Mouse (Mus musculus) forebrain, embryonic 12.5 days (tissue): ENCODE data around the gene Pomp. TPM values are rescaled to one million over a fixed set of nuclear protein-coding genes. Genes with fewer than 3 reads are reported as not detected.
A peak's percentile ranks its signal among the peaks of the same experiment; 100 is the strongest.
"Not testable (repeated sequence)": the region's sequence is repeated elsewhere in the genome, so short reads cannot be mapped to it uniquely, and the experiment has no call there.

Experiments
- ATAC-seq: fragments of 200-750 bp; cut with Nextera tagmentation; 2 replicates; pipeline ENCODE4 v1.8.0; 2017; ENCODE audit warnings: moderate TSS enrichment; ENCODE audit not compliant: low FRiP score
- H3K27ac ChIP-seq: fragments of 300-500 bp; sonication (generic); 2 replicates; pipeline ENCODE4 v1.5.1; 2016; ENCODE audit warnings: mild to moderate bottlenecking
- H3K27me3 ChIP-seq: fragments of 300-500 bp; sonication (generic); 2 replicates; pipeline ENCODE4 v1.6.1; 2016; ENCODE audit warnings: mild to moderate bottlenecking
- H3K36me3 ChIP-seq: fragments of 300-500 bp; sonication (generic); replicated peaks from 2 replicates; pipeline ENCODE4 v1.6.1; 2016; ENCODE audit warnings: mild to moderate bottlenecking
- H3K4me1 ChIP-seq: fragments of 300-500 bp; sonication (generic); 2 replicates; pipeline ENCODE4 v1.6.1; 2016
- H3K4me2 ChIP-seq: fragments of 300-500 bp; sonication (generic); 2 replicates; pipeline ENCODE4 v1.6.1; 2016; ENCODE audit warnings: mild to moderate bottlenecking, moderate library complexity
- H3K4me3 ChIP-seq: fragments of 300-500 bp; sonication (generic); replicated peaks from 2 replicates; pipeline ENCODE4 v1.5.1; 2016; ENCODE audit warnings: mild to moderate bottlenecking
- H3K9ac ChIP-seq: fragments of 300-500 bp; sonication (generic); 2 replicates; pipeline ENCODE4 v1.6.1; 2016; ENCODE audit warnings: mild to moderate bottlenecking
- H3K9me3 ChIP-seq: fragments of 300-500 bp; sonication (generic); 2 replicates; pipeline ENCODE4 v1.6.1; 2016
- WGBS: fragments of 180-500 bp; shearing (Covaris S2); methylation state at CpG from one replicate; pipeline ENCODE4 v1.1.7; 2016; 5-methylcytosine and 5-hydroxymethylcytosine counted together
- polyA plus RNA-seq: library from polyadenylated mRNA; unstranded; fragments of >200 nt; fragmentation: Nextera tagmentation; extraction: Ambion mirVana; gene quantifications from 2 replicates; pipeline ENCODE4 v1.2.1, GENCODE M21; 2016

The Pomp gene
- polyA plus RNA-seq, 1 experiment from 2014 or later, result 528 TPM

DNA sequence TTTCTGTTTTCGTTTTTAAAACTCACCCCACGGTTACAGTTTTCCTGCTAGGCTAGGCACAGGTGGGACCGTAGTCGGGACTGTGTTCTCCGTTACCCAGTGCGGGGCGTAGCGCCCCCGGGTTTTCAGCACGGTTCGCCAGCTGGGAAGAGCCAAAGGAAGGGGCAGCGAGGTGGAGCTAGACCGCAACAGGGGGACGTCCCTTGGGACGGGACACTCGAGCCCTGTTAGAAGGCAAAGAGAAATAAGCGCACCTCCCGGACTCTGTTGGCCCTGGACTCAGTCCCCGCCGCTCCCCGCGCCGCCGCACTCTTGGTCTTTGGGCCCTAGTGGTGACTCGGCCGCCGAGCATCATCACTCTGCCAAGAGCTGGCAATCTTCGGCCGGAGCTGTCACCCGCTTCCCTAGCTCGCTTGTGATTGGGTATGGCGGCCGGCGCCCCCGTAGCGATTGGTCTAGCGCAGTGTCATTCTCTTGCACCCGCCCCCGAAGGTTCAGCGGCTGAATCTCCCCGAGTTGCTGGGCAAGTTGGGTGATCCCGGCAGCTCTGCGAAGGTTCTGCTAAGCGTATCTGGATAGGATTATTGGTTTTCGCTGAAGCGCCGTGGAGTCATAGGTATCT lies 34.3 kb downstream of the Pomp start, which contains the start of gene Slc46a3:
Gene Slc46a3 (minus strand): TSS at position 361 of the 622 bp plus-strand sequence.
- H3K27ac ChIP-seq, result 0 out of 2 replicates have a peak within 1 kb of the TSS, but pooled peaks have one; percentile 19
- WGBS, result under 1% methylated on average over 47 of the region's 47 CpGs

DNA sequence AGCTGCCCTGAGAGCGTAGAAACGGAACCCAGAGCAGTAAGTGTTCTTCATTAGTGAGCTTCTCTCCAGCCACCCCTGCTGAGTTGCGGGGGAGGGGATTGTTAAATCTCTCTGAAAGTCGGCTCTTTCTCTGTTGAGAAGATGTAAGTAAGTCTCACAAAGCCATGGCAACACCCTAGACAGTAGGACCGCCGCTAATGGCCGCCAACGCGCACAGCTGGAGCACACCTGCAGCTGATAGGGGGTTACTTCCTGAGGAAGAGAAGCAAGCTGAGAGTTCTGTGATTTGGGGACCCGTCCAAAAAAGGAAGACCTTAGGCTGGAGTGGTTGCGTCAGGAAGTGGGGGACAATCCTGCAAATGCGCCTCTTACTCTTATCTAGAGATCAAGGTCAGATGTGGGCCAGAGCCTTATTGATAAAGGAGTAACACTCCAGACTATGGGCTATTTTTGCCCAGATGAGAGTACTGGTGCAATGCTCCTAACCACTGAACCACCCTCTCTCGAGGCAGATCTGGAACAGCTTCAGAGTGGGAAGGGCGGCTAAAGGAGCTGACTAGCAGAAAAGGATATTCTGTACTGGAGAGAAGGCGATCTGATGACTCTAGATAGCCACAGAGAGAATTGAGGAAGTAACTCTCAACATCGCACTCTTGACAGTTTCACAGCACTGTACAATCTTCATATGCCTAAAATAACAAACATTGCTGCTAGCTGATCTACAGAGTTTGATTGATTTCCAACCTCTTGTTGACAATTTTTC lies 35.4 kb downstream of the Pomp start:
- peak overlapping the region; percentile 90 for H3K4me2 ChIP-seq
- no peak for ATAC-seq
- H3K36me3 ChIP-seq, result no peaks in the 10 kb centered on the region
- H3K4me3 ChIP-seq, result peak overlapping the region; percentile 55
- no peaks in the 10 kb centered on the region for H3K9me3 ChIP-seq
- H3K27me3 ChIP-seq, result peaks cover 25% of the 10 kb centered on the region
- peaks cover 18% of the 10 kb centered on the region for H3K4me1 ChIP-seq
- WGBS, result 23% methylated on average over 16 of the region's 16 CpGs
- H3K9ac ChIP-seq, result no peak overlapping the region
- no peak overlapping the region for H3K27ac ChIP-seq

More for the DNA sequence above, 34.3 kb downstream of the Pomp start, which contains the start of gene Slc46a3:
- H3K4me2 ChIP-seq, result peak within 1 kb of the TSS; percentile 90
- ATAC-seq, result peak; percentile 100
- peak within 1 kb of the TSS; percentile 53 for H3K9ac ChIP-seq
- peak within 1 kb of the TSS; percentile 55 for H3K4me3 ChIP-seq
- H3K36me3 ChIP-seq, result no peaks in the 10 kb centered on the region
- H3K4me1 ChIP-seq, result peaks cover 18% of the 10 kb centered on the region
- H3K9me3 ChIP-seq, result no peaks in the 10 kb centered on the region
- H3K27me3 ChIP-seq, result peaks cover 25% of the 10 kb centered on the region

DNA sequence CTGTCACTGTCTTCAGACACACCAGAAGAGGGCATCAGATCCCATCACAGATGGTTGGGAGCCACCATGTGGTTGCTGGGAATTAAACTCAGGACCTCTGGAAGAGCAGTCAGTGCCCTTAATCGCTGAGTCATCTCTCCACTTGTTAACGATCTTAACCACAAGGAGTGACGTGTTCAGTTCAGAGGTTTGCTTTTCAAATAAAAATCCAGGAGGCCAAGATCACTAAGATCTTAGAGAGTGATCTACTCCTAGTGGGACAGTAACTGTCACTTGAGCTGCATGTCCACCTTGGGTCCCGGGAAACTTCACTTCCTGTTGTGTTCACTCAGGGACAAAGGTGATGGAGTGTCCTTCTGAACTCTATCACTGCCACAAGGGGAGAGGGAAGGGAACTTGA lies 36.2 kb downstream of the Pomp start:
- not testable (repeated sequence) for H3K4me2 ChIP-seq, H3K9ac ChIP-seq, H3K9me3 ChIP-seq, H3K4me3 ChIP-seq, ATAC-seq, H3K27ac ChIP-seq, H3K36me3 ChIP-seq
- Histone ChIP-seq H3K4me1 (peaks cover 18% of the 10 kb centered on the region), H3K27me3 (peaks cover 25% of the 10 kb centered on the region)
- 78% methylated on average over 4 of the region's 4 CpGs for WGBS

DNA sequence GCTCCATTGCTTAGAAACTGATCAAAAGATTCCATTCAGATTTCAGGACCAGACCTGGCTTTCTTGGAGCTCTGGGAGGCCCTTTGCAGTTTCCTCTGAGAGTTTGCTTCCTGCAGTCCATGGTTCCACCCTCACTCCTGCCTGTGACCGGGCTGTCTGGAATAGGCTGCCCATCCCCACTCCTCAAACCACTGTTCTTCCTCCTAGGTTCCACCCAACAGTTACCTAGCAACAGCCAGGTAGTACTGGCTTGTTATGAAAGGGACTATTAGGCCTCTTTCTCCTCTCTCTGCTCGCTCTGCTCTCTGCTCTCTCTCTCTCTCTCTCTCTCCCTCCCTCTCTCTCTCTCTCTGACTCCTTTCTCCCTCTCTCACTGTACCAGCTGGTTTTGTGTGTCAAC lies 38.0 kb downstream of the Pomp start:
- Histone ChIP-seq H3K4me3 (no peak overlapping the region), H3K4me1 (peaks cover 16% of the 10 kb centered on the region), H3K9ac (no peak overlapping the region), H3K9me3 (no peaks in the 10 kb centered on the region), H3K27ac (no peak overlapping the region), H3K4me2 (no peak overlapping the region), H3K27me3 (peaks cover 13% of the 10 kb centered on the region), H3K36me3 (no peaks in the 10 kb centered on the region)
- WGBS, result 74% methylated on average over 2 of the region's 2 CpGs
- ATAC-seq, result no peak

DNA sequence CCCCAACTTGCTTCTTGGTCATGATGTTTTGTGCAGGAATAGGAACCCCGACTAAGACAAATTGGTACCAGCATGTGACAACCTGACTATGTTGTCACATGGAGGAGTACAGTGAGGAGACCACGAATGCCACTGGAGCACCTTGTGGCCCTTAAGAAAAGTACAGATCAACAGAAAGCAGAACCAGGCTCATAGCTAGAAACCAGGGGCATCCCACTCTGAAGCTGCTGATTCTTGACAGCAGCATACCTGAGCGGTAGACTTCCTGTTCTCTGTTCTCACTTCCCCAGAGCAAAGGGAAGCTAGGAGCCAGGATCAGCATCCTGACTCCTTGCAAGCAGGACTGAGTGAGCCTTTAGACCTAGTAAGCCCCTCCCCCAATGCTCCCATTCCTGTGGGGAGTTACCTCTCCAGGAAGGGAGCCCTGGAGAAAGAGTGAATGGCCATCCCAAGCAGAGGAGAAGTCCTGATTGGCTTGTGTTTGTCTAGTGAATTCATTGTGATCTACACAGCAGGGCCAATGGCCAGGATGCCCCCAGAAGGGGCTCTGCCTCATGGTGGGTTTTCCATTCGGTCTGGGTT lies 38.8 kb downstream of the Pomp start:
- 64% methylated on average over 4 of the region's 4 CpGs for WGBS
- no peak overlapping the region for H3K9ac ChIP-seq

DNA sequence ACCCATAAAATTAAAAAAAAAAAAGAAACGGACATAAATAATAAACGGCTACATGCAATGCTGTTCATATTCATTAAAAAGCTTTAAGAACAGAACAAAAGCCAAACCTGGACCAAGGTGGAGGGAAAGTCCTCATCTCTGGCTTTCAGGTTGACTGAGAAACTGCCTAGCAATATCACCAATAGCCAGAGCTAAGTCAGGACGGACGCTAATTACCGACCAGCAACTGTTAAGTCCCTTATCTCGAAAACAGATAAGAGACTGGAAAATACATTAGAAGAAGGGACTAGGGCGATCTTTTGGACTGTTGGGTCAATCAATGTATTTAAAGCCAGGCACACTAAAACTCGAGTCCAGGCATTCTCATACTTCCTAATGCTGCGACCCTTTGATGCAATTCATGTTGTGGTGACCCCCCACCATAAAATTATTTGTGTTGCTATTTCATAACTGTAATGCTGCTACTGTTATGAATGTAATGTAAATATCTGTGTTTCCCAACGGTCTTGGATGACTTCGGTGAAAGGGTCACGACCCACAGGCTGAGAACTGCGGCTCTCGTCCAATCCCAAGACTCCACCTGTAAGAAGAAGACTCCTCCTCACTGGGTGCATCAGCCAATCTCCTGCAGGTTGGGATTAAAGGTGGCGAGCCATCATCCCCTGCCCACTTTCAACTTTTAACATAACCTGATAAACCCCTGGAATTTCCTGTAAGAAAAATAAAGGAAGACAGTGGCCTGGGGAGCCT lies 41.9 kb downstream of the Pomp start:
- H3K9me3 ChIP-seq, result no peaks in the 10 kb centered on the region
- H3K27me3 ChIP-seq, result no peaks in the 10 kb centered on the region
- no peak overlapping the region for H3K9ac ChIP-seq
- no peak overlapping the region for H3K4me2 ChIP-seq
- no peak overlapping the region for H3K4me3 ChIP-seq
- ATAC-seq, result no peak
- H3K4me1 ChIP-seq, result no peaks in the 10 kb centered on the region
- 92% methylated on average over 15 of the region's 15 CpGs for WGBS
- H3K36me3 ChIP-seq, result no peaks in the 10 kb centered on the region
- no peak overlapping the region for H3K27ac ChIP-seq

More for the DNA sequence above, 38.8 kb downstream of the Pomp start:
- no peak for ATAC-seq
- Histone ChIP-seq H3K27ac (no peak overlapping the region), H3K36me3 (no peaks in the 10 kb centered on the region), H3K9me3 (no peaks in the 10 kb centered on the region), H3K4me1 (peaks cover 8% of the 10 kb centered on the region), H3K27me3 (peaks cover 7% of the 10 kb centered on the region), H3K4me2 (no peak overlapping the region), H3K4me3 (no peak overlapping the region)

DNA sequence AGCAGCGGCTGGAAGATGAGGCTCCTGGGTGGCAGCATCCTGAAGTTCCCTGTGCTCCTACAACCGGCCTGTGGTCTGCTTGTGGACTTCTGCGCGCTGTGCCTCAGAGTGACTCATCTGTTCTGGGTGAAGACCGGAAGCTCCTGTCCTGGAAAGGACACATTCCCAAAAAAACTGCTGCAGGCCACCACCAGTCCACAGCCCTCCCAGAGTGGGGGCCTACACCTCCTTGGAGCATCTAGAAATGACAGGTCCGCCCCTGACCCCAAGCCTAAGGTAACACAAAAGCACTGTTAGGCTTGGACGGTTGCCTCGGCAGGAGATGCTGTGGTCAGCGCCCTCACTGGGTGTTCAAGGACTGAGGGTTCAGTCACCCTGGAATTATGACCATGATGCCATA lies 42.9 kb downstream of the Pomp start:
- no peak for ATAC-seq

DNA sequence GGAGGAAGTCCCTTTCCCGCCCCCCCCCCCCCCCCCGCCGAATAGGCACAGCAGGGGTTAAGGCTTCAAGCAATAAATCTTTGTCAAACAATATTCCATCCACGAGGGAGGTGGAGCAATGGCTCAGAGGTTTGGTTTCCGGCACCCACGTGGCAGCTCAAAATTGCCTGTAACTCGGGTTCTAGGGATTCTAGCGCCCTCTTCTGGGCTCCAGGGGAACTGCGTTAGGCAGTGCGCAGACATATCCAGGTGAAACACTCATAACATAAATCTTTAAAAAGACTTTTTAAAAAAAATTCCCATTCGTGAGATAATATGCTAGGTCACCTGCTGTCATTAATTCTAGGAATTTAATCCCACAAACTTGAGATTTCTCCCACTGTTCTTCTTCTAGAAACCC lies 46.9 kb downstream of the Pomp start:
- H3K36me3 ChIP-seq, result no peaks in the 10 kb centered on the region
- no peak overlapping the region for H3K27ac ChIP-seq
- no peak overlapping the region for H3K9ac ChIP-seq
- 0 out of 2 replicates have a peak, but pooled peaks cover 2% of the 10 kb centered on the region for H3K9me3 ChIP-seq
- H3K4me1 ChIP-seq, result no peaks in the 10 kb centered on the region
- WGBS, result 52% methylated on average over 10 of the region's 11 CpGs
- ATAC-seq, result no peak
- H3K4me3 ChIP-seq, result no peak overlapping the region
- H3K4me2 ChIP-seq, result no peak overlapping the region
- H3K27me3 ChIP-seq, result no peaks in the 10 kb centered on the region

More for the DNA sequence above, 42.9 kb downstream of the Pomp start:
- H3K9me3 ChIP-seq, result no peaks in the 10 kb centered on the region
- no peak overlapping the region for H3K4me2 ChIP-seq
- H3K9ac ChIP-seq, result no peak overlapping the region
- H3K4me1 ChIP-seq, result no peaks in the 10 kb centered on the region
- H3K4me3 ChIP-seq, result no peak overlapping the region
- WGBS, result 82% methylated on average over 9 of the region's 9 CpGs
- no peak overlapping the region for H3K27ac ChIP-seq
- H3K36me3 ChIP-seq, result no peaks in the 10 kb centered on the region
- H3K27me3 ChIP-seq, result no peaks in the 10 kb centered on the region

DNA sequence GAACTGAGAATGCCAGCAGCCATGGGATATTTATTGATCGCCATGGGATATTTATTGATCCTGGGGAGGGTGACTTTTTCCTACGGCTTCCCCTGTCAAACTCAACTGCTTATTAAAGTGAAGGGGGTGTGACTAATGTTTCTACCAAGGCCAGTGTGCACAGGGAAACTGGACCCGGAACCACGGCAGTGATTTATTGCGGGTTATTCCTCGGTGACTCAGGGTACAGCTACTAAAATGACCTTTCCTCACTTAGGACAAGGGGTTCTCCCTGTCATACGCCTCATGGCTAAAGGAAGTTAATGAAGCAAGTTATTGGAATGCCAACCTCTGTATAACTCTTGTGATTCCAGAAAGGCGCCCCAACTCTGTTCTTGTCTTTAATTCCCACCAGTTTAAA lies 47.6 kb downstream of the Pomp start:
- no peaks in the 10 kb centered on the region for H3K4me1 ChIP-seq
- no peak overlapping the region for H3K4me2 ChIP-seq
- H3K27ac ChIP-seq, result no peak overlapping the region
- no peak overlapping the region for H3K9ac ChIP-seq
- H3K4me3 ChIP-seq, result no peak overlapping the region
- no peaks in the 10 kb centered on the region for H3K27me3 ChIP-seq
- 0 out of 2 replicates have a peak, but pooled peaks cover 2% of the 10 kb centered on the region for H3K9me3 ChIP-seq
- WGBS, result 91% methylated on average over 8 of the region's 8 CpGs
- H3K36me3 ChIP-seq, result no peaks in the 10 kb centered on the region
- no peak for ATAC-seq

DNA sequence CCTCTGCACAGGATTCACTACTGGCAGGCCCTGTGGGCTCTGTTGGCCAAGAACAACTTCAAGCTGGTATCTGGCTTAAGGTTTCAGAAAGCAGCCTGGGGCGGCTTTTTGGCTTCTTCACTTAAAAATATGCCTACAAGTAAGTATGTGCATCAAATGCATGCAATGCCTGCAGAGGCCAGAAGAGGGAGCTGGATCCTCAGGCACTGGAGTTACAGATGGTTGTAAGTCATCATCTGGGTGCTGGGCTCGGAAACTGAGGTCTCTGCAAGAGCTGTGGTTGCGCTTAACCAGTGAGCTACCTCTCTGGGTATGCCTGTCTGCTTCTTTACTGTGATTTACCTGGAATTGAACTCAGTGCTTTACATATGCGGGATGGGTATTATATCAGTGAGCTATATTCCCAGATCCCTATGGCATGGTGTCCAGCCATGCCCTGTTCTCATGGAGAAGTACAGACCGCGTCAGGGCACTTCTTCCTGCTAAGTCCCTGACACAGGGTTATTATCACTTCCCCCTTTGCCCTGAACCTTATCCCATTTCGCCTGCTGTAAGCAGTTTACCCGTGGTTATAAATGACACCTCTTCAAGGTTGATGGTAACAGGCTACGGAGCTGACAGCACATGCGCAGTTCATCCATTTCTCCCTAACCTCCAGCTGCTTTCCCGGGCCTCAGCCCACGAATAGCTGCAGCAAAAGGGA lies 50.7 kb downstream of the Pomp start:
- 93% methylated on average over 12 of the region's 12 CpGs for WGBS
- Histone ChIP-seq H3K4me3 (no peak overlapping the region), H3K4me2 (no peak overlapping the region), H3K36me3 (no peaks in the 10 kb centered on the region), H3K4me1 (no peaks in the 10 kb centered on the region), H3K9ac (no peak overlapping the region), H3K27me3 (no peaks in the 10 kb centered on the region), H3K27ac (no peak overlapping the region), H3K9me3 (0 out of 2 replicates have a peak, but pooled peaks cover 2% of the 10 kb centered on the region)
- no peak for ATAC-seq

DNA sequence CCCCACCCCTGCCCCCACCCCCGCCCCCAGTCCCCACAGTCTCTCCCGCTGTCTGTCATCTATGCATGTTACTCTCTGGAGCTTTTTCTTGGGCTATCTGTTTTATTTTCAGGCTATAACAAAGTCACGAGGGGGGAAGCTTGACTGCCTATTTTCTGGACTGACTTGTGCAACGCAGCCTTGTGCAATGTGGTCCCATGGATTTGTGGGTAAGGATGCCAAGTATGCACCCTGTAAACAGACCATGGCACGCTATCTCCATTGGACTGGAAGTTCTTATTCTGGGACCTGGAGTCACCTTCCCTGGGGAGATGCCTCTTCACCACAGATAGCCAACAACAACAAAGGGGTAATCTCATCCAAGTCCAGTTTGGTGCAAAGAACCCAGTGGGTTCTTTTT lies 51.5 kb downstream of the Pomp start:
- H3K9me3 ChIP-seq, result 0 out of 2 replicates have a peak, but pooled peaks cover 2% of the 10 kb centered on the region
- no peaks in the 10 kb centered on the region for H3K4me1 ChIP-seq
- ATAC-seq, result no peak
- no peak overlapping the region for H3K4me2 ChIP-seq
- no peaks in the 10 kb centered on the region for H3K27me3 ChIP-seq
- no peak overlapping the region for H3K27ac ChIP-seq
- no peaks in the 10 kb centered on the region for H3K36me3 ChIP-seq
- 81% methylated on average over 5 of the region's 5 CpGs for WGBS
- H3K9ac ChIP-seq, result no peak overlapping the region
- H3K4me3 ChIP-seq, result no peak overlapping the region
